Mouse (Mus musculus): Measurements from ENCODE around the gene Gm43720. TPM values are rescaled to one million over a fixed set of nuclear protein-coding genes. Genes with fewer than 3 reads are reported as not detected.

Gene Gm43720
- polyA plus RNA-seq, 1 experiment from 2014 or later: 0.05 TPM

DNA sequence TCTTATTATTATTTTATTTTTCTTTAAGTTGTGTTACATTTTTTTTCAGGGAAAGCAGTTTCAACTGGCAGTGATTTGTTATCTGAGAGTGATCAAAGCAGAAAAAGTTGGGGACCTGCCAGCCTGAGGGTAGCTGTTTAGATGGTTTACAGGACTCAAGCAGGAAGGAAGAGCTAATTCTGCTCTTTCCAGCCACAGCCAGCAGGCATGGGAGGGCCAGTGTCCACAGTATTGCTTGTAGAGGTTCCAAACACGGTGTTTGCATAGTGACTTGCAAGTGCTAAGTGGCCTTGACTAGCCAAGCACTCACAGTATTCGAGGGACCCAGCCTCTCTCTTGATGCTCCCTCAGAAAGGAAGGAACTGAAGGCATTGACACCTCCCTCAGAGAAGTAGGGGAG lies 38.2 kb downstream of the Gm43720 start:
- no peaks in the 10 kb centered on the region for H3K9me3 ChIP-seq (ENCODE audit: control insufficient read depth, low read length)

DNA sequence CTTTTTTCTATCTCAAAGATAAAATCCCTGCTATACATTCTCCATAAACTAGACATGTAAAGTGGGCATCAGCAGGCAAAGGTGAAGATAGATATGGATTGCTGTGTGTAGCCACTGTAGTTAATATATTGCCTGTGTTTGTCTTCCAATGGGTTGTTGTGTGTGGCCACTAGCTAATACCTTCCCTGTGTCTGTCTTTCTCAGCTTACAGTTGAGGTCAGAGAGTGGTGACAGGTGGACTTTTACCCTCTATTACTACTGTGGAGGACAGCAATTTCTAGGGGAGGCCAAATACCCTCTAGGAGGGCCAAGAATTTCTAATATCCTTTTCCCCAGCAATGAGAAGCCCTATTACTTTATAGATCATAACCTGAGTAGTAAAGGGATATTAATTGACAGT lies 45.5 kb downstream of the Gm43720 start:
- no peak for DNase-seq (ENCODE audit: low spot score)
- Histone ChIP-seq H3K9ac (ENCODE audit: low read depth, low read length) (no peak overlapping the region), H3K9me3 (ENCODE audit: control insufficient read depth, low read length) (no peaks in the 10 kb centered on the region), H3K36me3 (ENCODE audit: control insufficient read depth, insufficient read depth, low read length) (no peaks in the 10 kb centered on the region), H3K27ac (ENCODE audit: low read depth, low read length) (no peak overlapping the region), H3K4me2 (no peak overlapping the region), H3K4me3 (ENCODE audit: low read depth, low read length) (no peak overlapping the region), H3K27me3 (replicated peaks; ENCODE audit: control insufficient read depth, insufficient read depth, low read length) (no peaks in the 10 kb centered on the region), H3K4me1 (replicated peaks; ENCODE audit: control insufficient read depth, insufficient read depth, low read length) (no peaks in the 10 kb centered on the region)
- no peak for ATAC-seq (replicated peaks; ENCODE audit: low FRiP score)

More for the DNA sequence above, 38.2 kb downstream of the Gm43720 start:
- Histone ChIP-seq H3K27me3 (replicated peaks; ENCODE audit: control insufficient read depth, insufficient read depth, low read length) (no peaks in the 10 kb centered on the region), H3K4me1 (replicated peaks; ENCODE audit: control insufficient read depth, insufficient read depth, low read length) (no peaks in the 10 kb centered on the region), H3K9ac (ENCODE audit: low read depth, low read length) (no peak overlapping the region), H3K27ac (ENCODE audit: low read depth, low read length) (no peak overlapping the region), H3K4me2 (no peak overlapping the region), H3K36me3 (ENCODE audit: control insufficient read depth, insufficient read depth, low read length) (no peaks in the 10 kb centered on the region), H3K4me3 (ENCODE audit: low read depth, low read length) (no peak overlapping the region)
- WGBS: 25% methylated on average over 2 of the region's 2 CpGs
- ATAC-seq (replicated peaks; ENCODE audit: low FRiP score) (no peak), DNase-seq (ENCODE audit: low spot score) (no peak)

DNA sequence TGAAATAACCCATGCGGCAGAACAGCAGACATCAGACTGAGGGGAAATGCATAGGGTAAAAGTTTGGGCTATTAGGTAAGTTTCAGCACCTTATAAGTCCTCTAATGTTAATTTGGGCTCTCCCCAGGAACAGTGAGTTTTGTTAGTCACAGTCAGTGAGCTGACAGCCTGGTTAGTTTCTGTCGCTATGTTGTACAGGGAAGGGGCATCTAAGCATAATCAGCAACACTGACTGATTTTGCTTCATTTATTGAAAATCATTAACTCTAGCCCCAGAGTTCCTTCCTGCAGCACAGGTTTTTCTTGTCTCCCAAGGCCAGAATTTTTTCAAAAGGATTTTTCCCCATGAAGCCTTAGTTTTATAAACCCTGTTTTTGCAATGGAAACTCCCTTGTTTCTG lies 46.0 kb downstream of the Gm43720 start:
- H3K36me3 ChIP-seq (ENCODE audit: control insufficient read depth, insufficient read depth, low read length): no peaks in the 10 kb centered on the region
- ATAC-seq (replicated peaks; ENCODE audit: low FRiP score) (no peak), DNase-seq (ENCODE audit: low spot score) (no peak)
- no peak overlapping the region for H3K9ac ChIP-seq (ENCODE audit: low read depth, low read length)
- H3K9me3 ChIP-seq (ENCODE audit: control insufficient read depth, low read length): no peaks in the 10 kb centered on the region
- no peak overlapping the region for H3K27ac ChIP-seq (ENCODE audit: low read depth, low read length)
- H3K4me3 ChIP-seq (ENCODE audit: low read depth, low read length): no peak overlapping the region
- no peak overlapping the region for H3K4me2 ChIP-seq
- no peaks in the 10 kb centered on the region for H3K27me3 ChIP-seq (replicated peaks; ENCODE audit: control insufficient read depth, insufficient read depth, low read length)
- H3K4me1 ChIP-seq (replicated peaks; ENCODE audit: control insufficient read depth, insufficient read depth, low read length): no peaks in the 10 kb centered on the region
- WGBS: 88% methylated on average over 2 of the region's 2 CpGs

DNA sequence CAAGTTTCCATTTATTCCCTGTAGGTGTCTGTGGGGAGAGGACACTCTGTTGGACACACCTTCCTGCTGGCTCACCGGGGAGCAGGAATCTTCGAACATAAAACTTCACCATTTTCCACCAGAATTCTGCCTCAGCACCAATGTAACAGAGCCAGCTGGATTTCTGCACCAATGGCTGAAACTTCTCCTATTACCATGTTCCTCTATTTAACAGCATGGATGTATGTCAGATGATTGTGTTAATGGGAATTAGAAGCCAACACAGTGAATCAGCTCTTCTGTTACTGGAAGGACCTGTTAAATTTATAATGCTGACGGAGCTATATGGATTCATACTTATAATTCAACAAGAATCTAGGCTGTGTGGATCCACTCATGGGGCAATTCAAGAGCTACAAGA lies 50.2 kb downstream of the Gm43720 start:
- H3K4me3 ChIP-seq (ENCODE audit: low read depth, low read length): no peak overlapping the region
- H3K4me2 ChIP-seq: no peak overlapping the region
- H3K9me3 ChIP-seq (ENCODE audit: control insufficient read depth, low read length): no peaks in the 10 kb centered on the region
- 89% methylated on average over 3 of the region's 3 CpGs for WGBS
- no peaks in the 10 kb centered on the region for H3K27me3 ChIP-seq (replicated peaks; ENCODE audit: control insufficient read depth, insufficient read depth, low read length)
- ATAC-seq (replicated peaks; ENCODE audit: low FRiP score): no peak
- H3K27ac ChIP-seq (ENCODE audit: low read depth, low read length): no peak overlapping the region
- no peak for DNase-seq (ENCODE audit: low spot score)
- no peaks in the 10 kb centered on the region for H3K4me1 ChIP-seq (replicated peaks; ENCODE audit: control insufficient read depth, insufficient read depth, low read length)
- H3K9ac ChIP-seq (ENCODE audit: low read depth, low read length): no peak overlapping the region
- no peaks in the 10 kb centered on the region for H3K36me3 ChIP-seq (ENCODE audit: control insufficient read depth, insufficient read depth, low read length)

DNA sequence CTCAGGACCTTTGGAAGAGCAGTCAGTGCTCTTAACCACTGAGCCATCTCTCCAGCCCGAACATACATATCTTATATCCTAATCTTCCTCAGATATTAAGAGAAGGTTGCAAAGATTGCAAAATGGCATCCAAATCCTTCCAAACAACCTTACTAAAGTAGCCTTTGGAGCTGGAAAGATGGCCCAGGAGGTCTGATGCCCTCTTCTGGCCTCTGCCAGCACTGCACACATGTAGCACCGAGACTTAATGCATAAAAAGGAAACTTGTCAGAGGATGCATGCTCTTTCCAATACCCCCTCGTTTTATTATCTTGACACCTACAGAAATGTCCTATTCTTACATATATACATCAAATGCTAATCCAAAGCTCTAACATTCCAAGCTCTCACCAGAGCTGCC lies 51.7 kb downstream of the Gm43720 start:
- no peak for ATAC-seq (replicated peaks; ENCODE audit: low FRiP score)
- WGBS: 32% methylated on average over 3 of the region's 3 CpGs
- DNase-seq (ENCODE audit: low spot score): no peak
- no peak overlapping the region for H3K27ac ChIP-seq (ENCODE audit: low read depth, low read length)
- no peaks in the 10 kb centered on the region for H3K9me3 ChIP-seq (ENCODE audit: control insufficient read depth, low read length)
- H3K36me3 ChIP-seq (ENCODE audit: control insufficient read depth, insufficient read depth, low read length): no peaks in the 10 kb centered on the region
- H3K9ac ChIP-seq (ENCODE audit: low read depth, low read length): no peak overlapping the region
- no peak overlapping the region for H3K4me2 ChIP-seq
- no peaks in the 10 kb centered on the region for H3K27me3 ChIP-seq (replicated peaks; ENCODE audit: control insufficient read depth, insufficient read depth, low read length)
- no peaks in the 10 kb centered on the region for H3K4me1 ChIP-seq (replicated peaks; ENCODE audit: control insufficient read depth, insufficient read depth, low read length)
- H3K4me3 ChIP-seq (ENCODE audit: low read depth, low read length): no peak overlapping the region

DNA sequence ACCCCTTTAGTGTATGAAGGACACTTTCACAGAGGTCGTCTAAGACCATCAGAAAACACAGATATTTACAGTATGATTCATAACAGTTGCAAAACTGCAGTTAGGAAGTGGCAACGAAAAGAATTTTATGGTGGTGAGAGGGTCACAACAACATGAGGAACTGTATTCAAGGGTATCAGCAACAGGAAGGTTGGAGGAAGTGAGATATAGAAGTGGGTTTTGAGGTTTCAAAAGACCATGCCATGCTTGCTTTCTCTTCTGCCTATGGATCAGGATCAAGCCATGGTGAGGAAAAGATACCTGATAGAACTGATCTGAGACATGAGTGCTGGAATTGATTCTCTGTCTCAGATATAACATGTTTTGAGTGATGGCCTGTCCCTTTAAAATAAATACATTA lies 52.4 kb downstream of the Gm43720 start:
- WGBS: 31% methylated on average over 2 of the region's 2 CpGs
- no peak overlapping the region for H3K4me3 ChIP-seq (ENCODE audit: low read depth, low read length)
- no peaks in the 10 kb centered on the region for H3K4me1 ChIP-seq (replicated peaks; ENCODE audit: control insufficient read depth, insufficient read depth, low read length)
- H3K27ac ChIP-seq (ENCODE audit: low read depth, low read length): no peak overlapping the region
- H3K36me3 ChIP-seq (ENCODE audit: control insufficient read depth, insufficient read depth, low read length): no peaks in the 10 kb centered on the region
- ATAC-seq (replicated peaks; ENCODE audit: low FRiP score) (no peak; the same call in 1 of the 2 replicates), DNase-seq (ENCODE audit: low spot score) (no peak)
- no peak overlapping the region for H3K9ac ChIP-seq (ENCODE audit: low read depth, low read length)
- no peak overlapping the region for H3K4me2 ChIP-seq
- no peaks in the 10 kb centered on the region for H3K27me3 ChIP-seq (replicated peaks; ENCODE audit: control insufficient read depth, insufficient read depth, low read length)
- no peaks in the 10 kb centered on the region for H3K9me3 ChIP-seq (ENCODE audit: control insufficient read depth, low read length)

DNA sequence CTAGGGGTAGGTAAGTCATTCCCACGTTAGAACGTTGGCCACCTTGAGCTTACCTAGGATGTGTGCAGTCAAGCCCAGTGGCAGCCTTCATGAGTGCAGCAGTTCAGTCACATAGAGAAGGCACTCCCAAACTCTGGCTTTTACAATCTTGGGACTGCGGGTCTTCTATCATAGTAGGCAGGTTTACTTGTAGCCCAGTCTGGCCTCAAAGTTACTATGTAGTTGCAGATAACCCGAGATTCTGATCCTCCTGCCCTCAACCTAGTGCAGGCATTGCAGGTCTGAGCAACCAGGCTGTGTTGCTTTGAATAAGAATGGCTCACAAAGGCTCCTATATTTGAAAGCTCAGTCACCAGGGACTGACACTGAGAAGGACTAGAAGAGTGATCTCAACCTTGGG lies 53.3 kb downstream of the Gm43720 start:
- H3K9ac ChIP-seq (ENCODE audit: low read depth, low read length): no peak overlapping the region
- no peak overlapping the region for H3K4me3 ChIP-seq (ENCODE audit: low read depth, low read length)
- H3K27me3 ChIP-seq (replicated peaks; ENCODE audit: control insufficient read depth, insufficient read depth, low read length): no peaks in the 10 kb centered on the region
- no peak overlapping the region for H3K27ac ChIP-seq (ENCODE audit: low read depth, low read length)
- H3K36me3 ChIP-seq (ENCODE audit: control insufficient read depth, insufficient read depth, low read length): no peaks in the 10 kb centered on the region
- no peak overlapping the region for H3K4me2 ChIP-seq
- DNase-seq (ENCODE audit: low spot score): no peak
- H3K4me1 ChIP-seq (replicated peaks; ENCODE audit: control insufficient read depth, insufficient read depth, low read length): no peaks in the 10 kb centered on the region
- 59% methylated on average over 4 of the region's 4 CpGs for WGBS
- ATAC-seq (replicated peaks; ENCODE audit: low FRiP score): no peak
- H3K9me3 ChIP-seq (ENCODE audit: control insufficient read depth, low read length): no peaks in the 10 kb centered on the region

DNA sequence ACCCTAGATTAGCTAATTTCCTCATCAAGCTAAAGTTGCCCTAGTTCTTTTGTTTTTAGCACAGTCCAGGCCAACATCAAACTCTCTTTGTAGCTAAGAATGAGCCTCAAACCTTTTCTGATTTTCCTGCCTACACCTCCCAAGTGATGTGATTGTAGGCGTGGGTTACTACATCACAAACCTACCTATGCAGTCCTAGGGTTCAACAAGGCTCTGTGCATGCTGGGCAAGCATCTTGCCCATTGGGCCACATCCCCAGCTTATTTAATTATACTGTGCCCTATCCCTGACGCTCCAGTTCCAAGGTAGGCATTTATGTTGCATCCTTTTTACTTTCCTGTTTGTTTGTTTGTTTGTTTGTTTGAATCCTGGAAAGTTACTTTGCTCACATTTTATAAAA lies 54.1 kb downstream of the Gm43720 start, which contains the start of gene Nxpe5:
TSS of gene Nxpe5 (plus strand) at position 199 of the 400 bp plus-strand sequence.
- no peaks in the 10 kb centered on the region for H3K4me1 ChIP-seq (replicated peaks; ENCODE audit: control insufficient read depth, insufficient read depth, low read length)
- 58% methylated on average over 2 of the region's 2 CpGs for WGBS
- H3K9me3 ChIP-seq (ENCODE audit: control insufficient read depth, low read length): no peaks in the 10 kb centered on the region
- H3K27me3 ChIP-seq (replicated peaks; ENCODE audit: control insufficient read depth, insufficient read depth, low read length): no peaks in the 10 kb centered on the region
- H3K9ac ChIP-seq (ENCODE audit: low read depth, low read length): no peak within 1 kb of the TSS
- no peak within 1 kb of the TSS for H3K27ac ChIP-seq (ENCODE audit: low read depth, low read length)
- no peaks in the 10 kb centered on the region for H3K36me3 ChIP-seq (ENCODE audit: control insufficient read depth, insufficient read depth, low read length)
- no peak within 1 kb of the TSS for H3K4me2 ChIP-seq
- DNase-seq (ENCODE audit: low spot score): no peak
- no peak within 1 kb of the TSS for H3K4me3 ChIP-seq (ENCODE audit: low read depth, low read length)
- no peak for ATAC-seq (replicated peaks; ENCODE audit: low FRiP score)

DNA sequence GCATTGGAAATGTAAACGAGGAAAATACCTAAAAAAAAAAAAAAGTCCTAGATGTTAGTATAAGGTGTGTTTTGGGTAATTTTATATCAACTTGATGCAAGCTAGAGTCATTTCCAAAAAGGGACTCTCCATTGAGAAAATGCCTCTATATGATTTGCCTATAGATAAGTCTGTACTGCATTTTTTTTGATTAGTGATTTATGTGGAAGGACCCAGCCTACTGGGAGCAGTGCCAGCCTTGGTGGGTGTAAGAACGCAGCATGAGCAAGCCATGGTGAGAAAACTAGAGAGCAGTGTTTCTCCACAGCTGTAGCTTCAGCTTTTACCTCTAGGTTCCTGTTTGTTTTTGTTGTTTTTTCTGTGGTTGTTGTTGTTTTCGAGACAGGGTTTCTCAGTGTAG lies 56.5 kb downstream of the Gm43720 start:
- Histone ChIP-seq H3K36me3 (ENCODE audit: control insufficient read depth, insufficient read depth, low read length) (no peaks in the 10 kb centered on the region), H3K4me2 (no peak overlapping the region), H3K4me1 (replicated peaks; ENCODE audit: control insufficient read depth, insufficient read depth, low read length) (no peaks in the 10 kb centered on the region), H3K4me3 (ENCODE audit: low read depth, low read length) (no peak overlapping the region), H3K27me3 (replicated peaks; ENCODE audit: control insufficient read depth, insufficient read depth, low read length) (no peaks in the 10 kb centered on the region), H3K9me3 (ENCODE audit: control insufficient read depth, low read length) (no peaks in the 10 kb centered on the region), H3K27ac (ENCODE audit: low read depth, low read length) (no peak overlapping the region), H3K9ac (ENCODE audit: low read depth, low read length) (no peak overlapping the region)
- no peak for ATAC-seq (replicated peaks; ENCODE audit: low FRiP score)
- no peak for DNase-seq (ENCODE audit: low spot score)
- 63% methylated on average over 3 of the region's 3 CpGs for WGBS
